Comparison of ENCODE assay signal across 7 mouse cellular contexts in genomic region chr2:156721554-156722070, GRCm38 (mm10). TPM values are rescaled to one million over a fixed set of nuclear protein-coding genes. Genes with fewer than 3 reads are reported as not detected.
DNase-seq lines count a peak whose midpoint lies in the region; ATAC-seq and TF ChIP-seq lines count a peak whose summit lies in the region.

No protein-coding gene starts in this region.

- TF ChIP-seq CTCF in testis, adult 2 months (IDR thresholded peaks at IDR 0.05; ENCODE audit: control insufficient read depth, insufficient read depth, insufficient replicate concordance, low read depth, low read length): no peak
- no peak for TF ChIP-seq CTCF in liver, embryonic 14.5 days (IDR thresholded peaks at IDR 0.05; ENCODE audit: low read depth)

- DNase-seq in testis, postnatal 10 days (ENCODE audit: low spot score): no peak
- no peak for DNase-seq in liver, embryonic 14.5 days (ENCODE audit: low read depth in 3 of 3, low spot score in 3 of 3)
- DNase-seq in urinary bladder, postnatal 14 days (ENCODE audit: low spot score): no peak
- no peak for DNase-seq in left cerebral cortex, adult 18-20 months (ENCODE audit: low spot score in 2 of 2)
- no peak for DNase-seq in adrenal gland, postnatal 36 days

- under 1% methylated on average over 17 of the region's 17 CpGs for WGBS in forebrain, embryonic 13.5 days
- WGBS in liver, embryonic 14.5 days (ENCODE audit: insufficient replicate concordance): under 1% methylated on average over 17 of the region's 17 CpGs

- no peak for ATAC-seq in forebrain, embryonic 13.5 days
- ATAC-seq in liver, embryonic 14.5 days (ENCODE audit: insufficient read depth): no peak

- H3K36me3 ChIP-seq in testis, adult 2 months (ENCODE audit: control insufficient read depth, insufficient read depth, low read length): no peaks in the 10 kb centered on the region
- H3K36me3 ChIP-seq in forebrain, embryonic 13.5 days (ENCODE audit: poor library complexity, severe bottlenecking): no peaks in the 10 kb centered on the region
- H3K36me3 ChIP-seq in liver, embryonic 14.5 days (replicated peaks; ENCODE audit: control insufficient read depth, insufficient read depth, low read depth): no peaks in the 10 kb centered on the region

- no peak for TF ChIP-seq EP300 in liver, embryonic 14.5 days (IDR thresholded peaks at IDR 0.05; ENCODE audit: low read depth)

- H3K9ac ChIP-seq in forebrain, embryonic 13.5 days: peak overlapping the region; percentile 99
- peak overlapping the region; percentile 70 for H3K9ac ChIP-seq in liver, embryonic 14.5 days (replicated peaks)

- peak overlapping the region; percentile 45 for H3K27ac ChIP-seq in testis, adult 2 months (ENCODE audit: control insufficient read depth, insufficient read depth, low read depth, low read length)
- peak overlapping the region; percentile 88 for H3K27ac ChIP-seq in forebrain, embryonic 13.5 days
- H3K27ac ChIP-seq in liver, embryonic 14.5 days: no peak overlapping the region

- H3K4me3 ChIP-seq in testis, adult 2 months (ENCODE audit: control insufficient read depth, low read depth, low read length): peak overlapping the region; percentile 91
- H3K4me3 ChIP-seq in forebrain, embryonic 13.5 days: peak overlapping the region; percentile 72
- H3K4me3 ChIP-seq in liver, embryonic 14.5 days (ENCODE audit: insufficient read depth in 1 of 2, low read depth in 2 of 2, low read length in 2 of 2): peak overlapping the region; percentile 77 to 82

- H3K9me3 ChIP-seq in forebrain, embryonic 13.5 days (replicated peaks): no peaks in the 10 kb centered on the region
- no peaks in the 10 kb centered on the region for H3K9me3 ChIP-seq in liver, embryonic 14.5 days (ENCODE audit: control insufficient read depth, low read length)

- H3K27me3 ChIP-seq in testis, adult 2 months (ENCODE audit: control insufficient read depth, insufficient read depth, low read length): no peaks in the 10 kb centered on the region
- H3K27me3 ChIP-seq in forebrain, embryonic 13.5 days: no peaks in the 10 kb centered on the region
- peaks cover 3% of the 10 kb centered on the region for H3K27me3 ChIP-seq in liver, embryonic 14.5 days (ENCODE audit: control insufficient read depth, insufficient read depth, low read length)

- H3K4me1 ChIP-seq in testis, adult 2 months (ENCODE audit: control insufficient read depth, insufficient read depth, low read length): peaks cover 31% of the 10 kb centered on the region
- peaks cover 77% of the 10 kb centered on the region for H3K4me1 ChIP-seq in forebrain, embryonic 13.5 days
- H3K4me1 ChIP-seq in liver, embryonic 14.5 days (replicated peaks; ENCODE audit: control insufficient read depth in 2 of 2, insufficient read depth in 2 of 2, low read length in 1 of 2): peaks cover 0 to 24% of the 10 kb centered on the region in 2 experiments

- H3K4me2 ChIP-seq in forebrain, embryonic 13.5 days: peak overlapping the region; percentile 79
- peak overlapping the region; percentile 84 for H3K4me2 ChIP-seq in liver, embryonic 14.5 days (ENCODE audit: low read depth)

- no peak for TF ChIP-seq POLR2A in testis, adult 2 months (IDR thresholded peaks at IDR 0.05; ENCODE audit: control insufficient read depth, low read depth, low read length)

RNA-seq across cellular contexts. Expression of gene Myl9, which starts 53.6 kb away (rescaled TPM):
- polyA plus RNA-seq in testis, adult 2 months (2012; rRNA removed): 68.0 and 106 TPM in 2 replicates
- 28.1 and 28.4 TPM in 2 replicates for polyA plus RNA-seq in forebrain, embryonic 13.5 days (2015; fragmentation: Nextera tagmentation; extraction: Ambion mirVana)
- 25.2 and 27.2 TPM in 2 replicates for polyA plus RNA-seq in liver, embryonic 14.5 days (2012; rRNA removed)
- polyA plus RNA-seq in liver, embryonic 14.5 days (2014; fragmentation: Nextera tagmentation; extraction: Ambion mirVana): 44.4 and 51.3 TPM in 2 replicates
- total RNA-seq in left cerebral cortex, adult 18-20 months (2021): 10 to 100 TPM; 13.2 to 15.3 TPM
- 10 to 100 TPM; 56.2 to 67.3 TPM for total RNA-seq in adrenal gland, postnatal 36 days (2021)
